Mouse (Mus musculus) layer of hippocampus, postnatal 14 days (tissue): ENCODE results near the gene Tnfsf12. TPM values are rescaled to one million over a fixed set of nuclear protein-coding genes. Genes with fewer than 3 reads are reported as not detected.

Experiments used
- DNase-seq, 2 experiments: peaks; one replicate each; pipeline ENCODE4 v3.0.0; 2021 to 2022; ENCODE audit warnings: low spot score in 2 of 2, mixed read lengths in 1 of 2
- microRNA-seq, 2 experiments: library from miRNA; unstranded; fragments of <30 nt; microRNA quantifications; one replicate each; pipeline ENCODE4 v1.2.0; 2021
- total RNA-seq, 2 experiments: library from RNA; stranded (reverse); gene quantifications; 2 replicates each; pipeline ENCODE4 v1.2.3; 2021

Gene Tnfsf12
- total RNA-seq, 2 experiments from 2014 or later: 5.8 to 6.5 TPM

DNA sequence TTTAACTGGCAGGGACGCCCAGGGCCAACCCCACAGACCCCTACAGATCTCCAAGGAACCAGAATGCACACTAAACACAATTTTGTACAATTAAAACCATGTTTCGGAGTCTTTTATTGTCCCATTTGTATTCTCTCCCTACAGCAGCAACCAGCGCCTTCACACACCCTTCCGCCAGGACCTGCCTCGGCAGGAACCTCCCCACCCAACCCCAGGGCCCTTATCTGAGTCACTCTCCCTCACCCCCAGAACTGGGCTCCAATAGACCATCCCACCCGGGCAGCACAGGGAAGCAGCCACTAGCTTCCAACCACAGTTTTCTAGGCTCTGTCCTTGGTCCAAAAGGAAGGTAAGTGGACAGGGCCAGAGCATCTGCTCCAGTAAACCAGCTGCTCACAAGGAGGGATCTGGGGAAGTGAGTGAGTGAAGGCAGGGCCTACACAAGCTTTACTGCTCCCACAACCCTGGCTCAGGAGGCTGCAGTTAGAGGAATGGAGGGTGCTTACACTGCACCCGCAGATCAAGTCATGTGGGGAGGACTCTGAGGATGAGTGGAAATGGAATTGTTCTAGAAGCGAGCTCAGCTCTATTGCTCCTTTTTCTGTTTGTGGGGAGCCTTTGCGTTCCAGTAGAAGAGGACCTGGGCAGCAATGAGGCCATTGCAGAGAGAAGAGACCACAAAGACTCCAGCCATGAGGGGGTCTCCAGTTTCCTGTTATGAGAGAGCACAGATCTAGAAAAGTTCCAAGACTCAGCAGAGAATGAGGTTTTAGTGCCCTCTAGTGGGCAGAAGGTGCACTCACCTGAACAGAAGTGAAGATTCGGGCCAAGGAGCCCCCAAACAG lies 38.8 kb downstream of the Tnfsf12 start:
- no peak for DNase-seq

DNA sequence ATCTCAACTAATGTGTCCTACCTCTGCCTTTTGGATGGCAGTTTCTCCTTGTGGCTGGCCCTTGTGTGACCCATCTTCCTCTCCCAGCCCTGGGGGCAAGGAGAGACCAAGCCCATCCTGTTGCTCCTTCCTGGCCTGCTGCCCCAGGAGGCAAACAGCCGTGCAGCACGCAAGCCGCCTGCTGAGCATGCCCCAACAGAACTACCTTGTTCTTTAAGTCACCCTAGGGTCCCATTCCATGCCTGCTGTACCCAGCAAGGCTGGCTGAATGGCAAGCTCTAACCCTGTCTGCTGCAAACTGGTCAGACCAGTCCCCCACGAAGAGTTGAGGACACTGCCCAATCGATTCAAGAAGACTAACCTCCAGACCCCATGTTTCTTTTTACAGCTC lies 39.6 kb downstream of the Tnfsf12 start:
- DNase-seq: no peak

DNA sequence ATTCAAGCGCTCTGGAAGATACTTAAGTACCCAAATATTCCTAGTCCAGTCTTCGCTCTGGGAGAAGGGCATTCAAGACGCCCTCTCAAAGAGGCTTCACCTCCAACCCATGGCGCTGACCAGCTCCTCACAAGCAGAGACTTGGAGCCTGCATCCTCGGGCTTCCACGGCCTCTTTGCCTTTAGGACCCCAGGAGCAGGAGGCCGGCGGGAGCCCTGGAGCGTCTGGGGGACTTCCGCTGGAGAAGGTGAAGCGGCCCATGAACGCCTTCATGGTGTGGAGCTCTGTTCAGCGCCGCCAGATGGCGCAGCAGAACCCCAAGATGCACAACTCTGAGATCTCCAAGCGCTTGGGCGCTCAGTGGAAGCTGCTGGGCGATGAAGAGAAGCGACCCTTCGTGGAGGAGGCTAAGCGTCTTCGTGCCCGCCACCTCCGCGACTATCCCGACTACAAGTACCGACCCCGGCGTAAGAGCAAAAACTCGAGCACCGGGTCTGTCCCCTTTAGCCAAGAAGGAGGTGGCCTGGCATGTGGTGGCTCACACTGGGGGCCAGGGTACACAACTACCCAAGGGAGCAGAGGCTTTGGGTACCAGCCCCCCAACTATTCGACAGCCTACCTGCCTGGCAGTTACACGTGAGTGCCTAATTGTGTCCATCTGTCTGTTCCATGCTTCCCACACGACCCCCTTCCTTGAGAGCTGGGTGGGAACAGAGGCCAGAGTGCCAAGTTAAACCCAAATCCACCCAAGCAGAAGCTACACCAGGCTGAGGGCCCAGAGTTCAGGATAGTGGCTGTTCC lies 40.2 kb downstream of the Tnfsf12 start, which contains the start of gene Sox15:
Gene Sox15 (plus strand): TSS at position 51 of the 801 bp plus-strand sequence.
- DNase-seq: peak; percentile 66 to 79

DNA sequence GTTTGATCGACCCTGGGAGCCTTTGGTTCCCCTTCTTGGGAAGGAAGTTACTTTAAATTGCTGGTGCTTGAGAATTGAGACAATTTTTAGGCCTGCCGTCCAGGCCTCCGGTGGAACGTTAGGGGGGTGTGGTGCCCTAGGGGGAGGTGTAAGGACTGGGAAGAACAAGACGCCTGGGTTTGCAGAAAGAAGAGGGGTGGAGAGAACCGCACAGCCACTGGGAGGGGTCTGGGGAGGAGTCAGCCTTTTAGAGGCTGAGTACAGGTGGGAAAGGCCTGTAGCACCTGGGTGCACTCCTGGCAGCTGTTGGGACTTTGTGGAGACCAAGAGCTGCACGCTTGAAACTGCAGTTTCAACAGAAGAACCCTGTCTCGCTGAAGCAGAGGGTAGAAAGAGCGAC lies 40.9 kb downstream of the Tnfsf12 start:
- no peak for DNase-seq

DNA sequence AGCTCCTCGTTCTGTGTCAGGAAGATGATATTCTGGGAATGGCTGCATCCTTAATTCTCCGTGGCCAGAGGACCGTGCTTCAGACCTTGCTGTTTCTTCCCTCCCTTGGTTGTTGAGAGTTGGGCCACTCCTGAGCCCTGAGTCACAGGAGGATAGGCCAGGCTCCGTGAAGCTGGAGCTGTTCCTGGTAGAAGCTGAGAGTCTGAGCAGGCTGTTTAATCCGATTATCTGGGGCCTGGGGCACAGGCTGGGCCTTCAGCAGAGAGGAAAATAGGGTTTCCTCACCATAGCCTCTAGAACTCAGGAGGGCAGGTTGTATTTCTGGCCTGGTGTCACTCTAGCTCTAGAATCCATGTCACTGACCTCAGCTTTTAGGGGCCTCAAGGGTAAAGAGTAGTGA lies 42.2 kb downstream of the Tnfsf12 start:
- no peak for DNase-seq

DNA sequence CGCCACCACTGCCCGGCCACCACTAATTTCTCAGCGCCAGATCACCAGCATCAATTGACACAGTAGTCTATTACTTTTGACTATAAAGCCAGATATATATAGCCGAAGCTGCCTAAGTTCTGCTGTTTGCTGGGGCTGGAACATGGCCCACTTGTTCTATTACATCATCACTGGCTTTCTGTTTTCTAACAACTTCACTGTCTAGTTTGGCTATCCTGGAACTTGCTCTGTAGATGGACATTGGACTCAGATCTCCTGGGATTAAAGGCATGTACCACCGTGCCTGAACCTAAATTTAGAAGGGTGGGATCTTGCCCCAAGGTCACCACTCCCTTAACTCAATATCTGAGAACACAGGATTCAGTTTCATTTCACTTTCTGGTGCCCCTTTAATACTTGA lies 49.8 kb downstream of the Tnfsf12 start:
- no peak for DNase-seq

Small RNAs within 50 kb of the gene (microRNA-seq; reads per million reads assigned to microRNA genes)
- 4.0 to 6.8 reads per million in 2 experiments for gene Mir1934

Other genes with a start within 250 kb of the Tnfsf12 start
- 1 to 10 TPM; 5.8 to 6.3 TPM for gene Dnah2, start 146.7 kb downstream of the Tnfsf12 start, total RNA-seq
- gene Efnb3, start 135.6 kb downstream of the Tnfsf12 start, total RNA-seq: 100 to 1,000 TPM; 144 to 156 TPM
- gene Wrap53, start 115.6 kb downstream of the Tnfsf12 start, total RNA-seq: 1 to 10 TPM; 8.6 to 9.5 TPM
- 10 to 100 TPM; 27.3 to 29.6 TPM for gene Trp53, start 115.5 kb downstream of the Tnfsf12 start, total RNA-seq
- gene Atp1b2, start 89.9 kb downstream of the Tnfsf12 start, total RNA-seq: 100 to 1,000 TPM; 513 to 551 TPM
- not detected for gene Shbg, start 77.9 kb downstream of the Tnfsf12 start, total RNA-seq
- gene Sat2, start 73.8 kb downstream of the Tnfsf12 start, total RNA-seq: 10 to 100 TPM; 16.1 to 19.8 TPM
- gene Fxr2, start 62.9 kb downstream of the Tnfsf12 start, total RNA-seq: 100 to 1,000 TPM; 105 to 106 TPM
- under 1 TPM in 1 of 2 experiments, not detected in 1; 0.48 TPM for gene Sox15, start 40.5 kb downstream of the Tnfsf12 start, total RNA-seq
- gene Mpdu1, start 33.2 kb downstream of the Tnfsf12 start, total RNA-seq: 10 to 100 TPM; 73.3 to 82.4 TPM
- gene Cd68, start 29.7 kb downstream of the Tnfsf12 start, total RNA-seq: 10 to 100 TPM; 13.1 to 18.5 TPM
- 100 to 1,000 TPM; 409 to 418 TPM for gene Eif4a1, start 23.4 kb downstream of the Tnfsf12 start, total RNA-seq
- gene Senp3, start 13.8 kb downstream of the Tnfsf12 start, total RNA-seq: 10 to 100 TPM; 84.3 to 88.5 TPM
- gene Tnfsf13, start 10.1 kb downstream of the Tnfsf12 start, total RNA-seq: 1 to 10 TPM in 1 of 2 experiments, under 1 TPM in 1; 0.88 to 1.1 TPM
- 1 to 10 TPM in 1 of 2 experiments, under 1 TPM in 1; 0.45 to 1.0 TPM for gene Tnfsfm13, start 249 bp upstream of the Tnfsf12 start, total RNA-seq
- 10 to 100 TPM; 62.8 to 68.5 TPM for gene Polr2a, start 62.8 kb upstream of the Tnfsf12 start, total RNA-seq
- under 1 TPM in 1 of 2 experiments, not detected in 1; 0.21 TPM for gene Slc35g3, start 66.1 kb upstream of the Tnfsf12 start, total RNA-seq
- 10 to 100 TPM; 82.0 to 83.5 TPM for gene Zbtb4, start 70.1 kb upstream of the Tnfsf12 start, total RNA-seq
- gene Chrnb1, start 100.1 kb upstream of the Tnfsf12 start, total RNA-seq: 1 to 10 TPM; 1.0 to 1.1 TPM
- gene Fgf11, start 106.0 kb upstream of the Tnfsf12 start, total RNA-seq: 10 to 100 TPM; 22.8 to 23.7 TPM
- not detected for gene Tmem102, start 109.8 kb upstream of the Tnfsf12 start, total RNA-seq
- not detected for gene Gm39566, start 119.4 kb upstream of the Tnfsf12 start, total RNA-seq
- not detected for gene Spem2, start 122.6 kb upstream of the Tnfsf12 start, total RNA-seq
- under 1 TPM; 0.50 to 0.74 TPM for gene Spem1, start 126.3 kb upstream of the Tnfsf12 start, total RNA-seq
- 100 to 1,000 TPM; 220 to 226 TPM for gene Nlgn2, start 141.9 kb upstream of the Tnfsf12 start, total RNA-seq
- gene Tmem256, start 142.7 kb upstream of the Tnfsf12 start, total RNA-seq: 100 to 1,000 TPM; 150 to 162 TPM
- 10 to 100 TPM; 22.0 to 23.3 TPM for gene Plscr3, start 150.5 kb upstream of the Tnfsf12 start, total RNA-seq
- gene Tnk1, start 162.9 kb upstream of the Tnfsf12 start, total RNA-seq: not detected
- not detected for gene Tmem95, start 182.2 kb upstream of the Tnfsf12 start, total RNA-seq
- gene Kctd11, start 185.6 kb upstream of the Tnfsf12 start, total RNA-seq: 1 to 10 TPM; 1.1 to 1.2 TPM
- under 1 TPM in 1 of 2 experiments, not detected in 1; 0.30 TPM for gene Acap1, start 199.7 kb upstream of the Tnfsf12 start, total RNA-seq
- 1 to 10 TPM; 1.5 to 2.1 TPM for gene 2810408A11Rik, start 205.1 kb upstream of the Tnfsf12 start, total RNA-seq
- gene Neurl4, start 205.2 kb upstream of the Tnfsf12 start, total RNA-seq: 100 to 1,000 TPM; 108 to 124 TPM
- gene Gps2, start 218.0 kb upstream of the Tnfsf12 start, total RNA-seq: 10 to 100 TPM; 28.5 to 29.3 TPM
- gene Eif5a, start 226.1 kb upstream of the Tnfsf12 start, total RNA-seq: 100 to 1,000 TPM; 446 to 451 TPM
- 1 to 10 TPM; 8.3 to 9.7 TPM for gene Ybx2, start 239.9 kb upstream of the Tnfsf12 start, total RNA-seq